ENCODE assay signal across 25 mouse cellular contexts in genomic region chr12:51909202-51909601, GRCm38 (mm10).
DNase-seq lines count a peak whose midpoint lies in the region; ATAC-seq lines count a peak whose summit lies in the region.
"Had no signal": no experiment of that assay in that cellular context is flagged by ENCODE, and none has a peak within 500 bp of the region (broad histone marks: within the 10 kb centered on the region; RNA-seq: fewer than 3 reads in every experiment).

No protein-coding gene starts in this region.

- no peaks in the 10 kb centered on the region for H3K9me3 ChIP-seq in limb, embryonic 10.5 days (replicated peaks)
- H3K9me3 ChIP-seq in intestine, embryonic 15.5 days, result no peaks in the 10 kb centered on the region
- H3K9me3 ChIP-seq: embryonic facial prominence, embryonic 13.5 days; embryonic facial prominence, embryonic 15.5 days; forebrain, embryonic 10.5 days; forebrain, embryonic 12.5 days; G1E had no signal

- peak; percentile 16 for DNase-seq in ovary, adult 18-20 months (ENCODE audit: low spot score)
- DNase-seq in ovary, postnatal 14 days (ENCODE audit: low spot score), result no peak
- peak; percentile 23 for DNase-seq in limb, embryonic 10.5 days (ENCODE audit: low spot score)
- peak; percentile 53 for DNase-seq in testis, postnatal 14 days (ENCODE audit: low spot score)
- DNase-seq in frontal cortex, postnatal 25 days (ENCODE audit: low spot score in 2 of 2), result no peak
- DNase-seq: adrenal gland, adult 8-10 months; adrenal gland, postnatal 14 days; adrenal gland, postnatal 36 days; cerebellum, adult 11-12 months; cerebellum, adult 2 months; cerebellum, adult 9-10 months; cerebellum, postnatal 10 days; cerebellum, postnatal 25 days; embryo, embryonic 11 days had no signal

- H3K27ac ChIP-seq in limb, embryonic 10.5 days, result no peak overlapping the region
- no peak overlapping the region for H3K27ac ChIP-seq in intestine, embryonic 15.5 days
- H3K27ac ChIP-seq: embryonic facial prominence, embryonic 13.5 days; embryonic facial prominence, embryonic 15.5 days; forebrain, embryonic 10.5 days; forebrain, embryonic 12.5 days had no signal

- H3K9ac ChIP-seq in intestine, embryonic 15.5 days, result no peak overlapping the region
- H3K9ac ChIP-seq: embryonic facial prominence, embryonic 13.5 days; embryonic facial prominence, embryonic 15.5 days; forebrain, embryonic 12.5 days had no signal

- no peaks in the 10 kb centered on the region for H3K4me1 ChIP-seq in limb, embryonic 10.5 days
- H3K4me1 ChIP-seq in intestine, embryonic 15.5 days (replicated peaks), result no peaks in the 10 kb centered on the region
- H3K4me1 ChIP-seq: embryonic facial prominence, embryonic 13.5 days; embryonic facial prominence, embryonic 15.5 days; forebrain, embryonic 10.5 days; forebrain, embryonic 12.5 days had no signal

- no peak overlapping the region for H3K4me3 ChIP-seq in limb, embryonic 10.5 days
- no peak overlapping the region for H3K4me3 ChIP-seq in intestine, embryonic 15.5 days (replicated peaks)
- H3K4me3 ChIP-seq: embryonic facial prominence, embryonic 13.5 days; embryonic facial prominence, embryonic 15.5 days; erythroblast, embryonic 14.5 days; forebrain, embryonic 10.5 days; forebrain, embryonic 12.5 days had no signal

- H3K27me3 ChIP-seq in limb, embryonic 10.5 days (ENCODE audit: low read depth, poor library complexity, severe bottlenecking), result no peaks in the 10 kb centered on the region
- no peaks in the 10 kb centered on the region for H3K27me3 ChIP-seq in intestine, embryonic 15.5 days (replicated peaks)
- H3K27me3 ChIP-seq: embryonic facial prominence, embryonic 13.5 days; embryonic facial prominence, embryonic 15.5 days; forebrain, embryonic 12.5 days; Patski had no signal

- no peak overlapping the region for H3K4me2 ChIP-seq in intestine, embryonic 15.5 days (replicated peaks)
- H3K4me2 ChIP-seq: embryonic facial prominence, embryonic 13.5 days; embryonic facial prominence, embryonic 15.5 days; forebrain, embryonic 12.5 days had no signal

- ATAC-seq in intestine, embryonic 15.5 days, result no peak
- ATAC-seq: activated CD4-positive, CD25-positive, alpha-beta regulatory T cell, adult 4 months; forebrain, embryonic 14.5 days; forebrain, embryonic 16.5 days; Patski had no signal

- peaks cover 37% of the 10 kb centered on the region for H3K36me3 ChIP-seq in limb, embryonic 10.5 days
- no peaks in the 10 kb centered on the region; the same call in 1 of the 2 replicates for H3K36me3 ChIP-seq in intestine, embryonic 15.5 days

- 94% methylated on average over 5 of the region's 5 CpGs for WGBS in limb, embryonic 10.5 days
- WGBS in intestine, embryonic 15.5 days, result 86% methylated on average over 5 of the region's 5 CpGs

Comparison
In these comparisons a context has a peak if more than half of its experiments do, and no peak if none do; other contexts are left out.
1. DNase-seq: peak in ovary, adult 18-20 months (single experiment), limb, embryonic 10.5 days (single experiment) and testis, postnatal 14 days (single experiment); none in ovary, postnatal 14 days (single experiment) and frontal cortex, postnatal 25 days (0 of 2).